Mouse (Mus musculus) lung, postnatal 0 days (tissue): ENCODE measurements around the gene Slc13a4. TPM values are rescaled to one million over a fixed set of nuclear protein-coding genes. Genes with fewer than 3 reads are reported as not detected.

ENCODE experiments used
- ATAC-seq: fragments of 200-750 bp; cut with Nextera tagmentation; 2 replicates; pipeline ENCODE4 v1.8.0; 2017; ENCODE audit warnings: moderate library complexity
- DNase-seq: peaks from one replicate; pipeline ENCODE4 v3.0.0-alpha.2; 2016; ENCODE audit warnings: low spot score
- H3K27ac ChIP-seq: fragments of 300-500 bp; sonication (generic); 2 replicates; pipeline ENCODE4 v1.5.1; 2014; ENCODE audit warnings: antibody characterized with exemption, mild to moderate bottlenecking, low read length, mixed read lengths
- H3K27me3 ChIP-seq: fragments of 300-500 bp; sonication (generic); replicated peaks from 2 replicates; pipeline ENCODE4 v1.6.1; 2014; ENCODE audit warnings: low read length, mixed read lengths; ENCODE audit not compliant: insufficient read depth
- H3K36me3 ChIP-seq: fragments of 300-500 bp; sonication (generic); 2 replicates; pipeline ENCODE4 v1.6.1; 2014; ENCODE audit warnings: low read length, mixed read lengths; ENCODE audit not compliant: insufficient read depth
- H3K4me1 ChIP-seq: fragments of 300-500 bp; sonication (generic); 2 replicates; pipeline ENCODE4 v1.6.1; 2014; ENCODE audit warnings: antibody characterized with exemption, low read depth, low read length, mixed read lengths; ENCODE audit not compliant: insufficient read depth
- H3K4me2 ChIP-seq: fragments of 300-500 bp; sonication (generic); replicated peaks from 2 replicates; pipeline ENCODE4 v1.6.1; 2014; ENCODE audit warnings: low read depth, mild to moderate bottlenecking, low read length, moderate library complexity, mixed read lengths
- H3K4me3 ChIP-seq: fragments of 300-500 bp; sonication (generic); 2 replicates; pipeline ENCODE4 v1.5.1; 2014; ENCODE audit warnings: low read depth, low read length
- H3K9ac ChIP-seq: fragments of 300-500 bp; sonication (generic); replicated peaks from 2 replicates; pipeline ENCODE4 v1.6.1; 2014; ENCODE audit warnings: low read depth, mild to moderate bottlenecking
- H3K9me3 ChIP-seq: fragments of 300-500 bp; sonication (generic); 2 replicates; pipeline ENCODE4 v1.6.1; 2016; ENCODE audit warnings: low read length, mixed read lengths
- CTCF ChIP-seq: IDR thresholded peaks from 2 replicates; pipeline ENCODE4 v1.5.1; 2016; ENCODE audit warnings: antibody characterized with exemption, mild to moderate bottlenecking
- EP300 ChIP-seq: IDR thresholded peaks from 2 replicates; pipeline ENCODE4 v1.6.1; 2016; ENCODE audit warnings: antibody characterized with exemption, mild to moderate bottlenecking, control low read depth
- WGBS: fragments of 180-500 bp; shearing (Covaris S2); extraction: QIAGEN DNeasy Blood & Tissue Kit; methylation state at CpG from one replicate; pipeline ENCODE4 v1.1.7; 2014; 5-methylcytosine and 5-hydroxymethylcytosine counted together
- polyA plus RNA-seq: library from polyadenylated mRNA; unstranded; fragments of >200 nt; fragmentation: Nextera tagmentation; extraction: Ambion mirVana; gene quantifications from 2 replicates; pipeline ENCODE4 v1.2.1, GENCODE M21; 2015

The Slc13a4 gene
- polyA plus RNA-seq, 1 experiment from 2014 or later = 1.0 TPM

DNA sequence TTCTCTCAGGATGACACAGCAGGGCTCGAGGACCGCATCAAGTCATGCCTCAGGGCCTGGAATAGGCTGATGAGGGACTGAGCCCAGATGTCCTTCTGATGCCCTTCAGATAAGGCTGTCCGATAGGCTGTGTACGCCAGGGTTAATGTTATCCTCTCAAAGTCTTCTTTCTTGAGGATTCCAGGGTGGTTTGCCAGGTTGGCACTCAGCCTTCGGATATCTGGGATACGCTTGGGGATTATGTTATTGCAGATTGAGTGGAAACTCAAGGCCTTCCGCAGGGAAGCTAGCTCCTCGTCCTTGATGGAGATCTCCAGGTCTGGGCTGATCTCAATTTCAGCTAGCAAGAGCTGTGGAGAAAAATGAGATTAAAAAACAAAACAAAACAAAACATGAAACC lies 5.6 kb upstream of the Slc13a4 start:
- no peak for TF ChIP-seq CTCF
- Histone ChIP-seq H3K4me1 (no peaks in the 10 kb centered on the region), H3K9ac (no peak overlapping the region), H3K36me3 (no peaks in the 10 kb centered on the region), H3K27me3 (no peaks in the 10 kb centered on the region), H3K9me3 (no peaks in the 10 kb centered on the region), H3K4me2 (no peak overlapping the region), H3K27ac (no peak overlapping the region), H3K4me3 (no peak overlapping the region)
- 85% methylated on average over 8 of the region's 8 CpGs for WGBS
- ATAC-seq = no peak
- DNase-seq = no peak

- Histone ChIP-seq H3K4me2 (no peak overlapping the region), H3K9me3 (no peaks in the 10 kb centered on the region), H3K4me3 (no peak overlapping the region), H3K27ac (no peak overlapping the region), H3K9ac (no peak overlapping the region), H3K36me3 (no peaks in the 10 kb centered on the region), H3K4me1 (no peaks in the 10 kb centered on the region), H3K27me3 (no peaks in the 10 kb centered on the region)
- ATAC-seq (no peak), DNase-seq (peak; percentile 36)
- 46% methylated on average over 7 of the region's 7 CpGs for WGBS
- TF ChIP-seq CTCF (no peak), EP300 (no peak)
Measured at GRCm38 (mm10) chr6:35309406-35309805, 1.5 kb upstream of the Slc13a4 start.

- Histone ChIP-seq H3K36me3 (no peaks in the 10 kb centered on the region), H3K4me1 (no peaks in the 10 kb centered on the region), H3K9me3 (no peaks in the 10 kb centered on the region), H3K4me3 (no peak overlapping the region), H3K27me3 (no peaks in the 10 kb centered on the region), H3K27ac (no peak overlapping the region), H3K4me2 (no peak overlapping the region), H3K9ac (no peak overlapping the region)
- ATAC-seq (no peak), DNase-seq (no peak)
- TF ChIP-seq EP300 (no peak), CTCF (no peak)
- 65% methylated on average over 13 of the region's 13 CpGs for WGBS
Measured at GRCm38 (mm10) chr6:35307136-35307535, 795 bp downstream of the Slc13a4 start.

DNA sequence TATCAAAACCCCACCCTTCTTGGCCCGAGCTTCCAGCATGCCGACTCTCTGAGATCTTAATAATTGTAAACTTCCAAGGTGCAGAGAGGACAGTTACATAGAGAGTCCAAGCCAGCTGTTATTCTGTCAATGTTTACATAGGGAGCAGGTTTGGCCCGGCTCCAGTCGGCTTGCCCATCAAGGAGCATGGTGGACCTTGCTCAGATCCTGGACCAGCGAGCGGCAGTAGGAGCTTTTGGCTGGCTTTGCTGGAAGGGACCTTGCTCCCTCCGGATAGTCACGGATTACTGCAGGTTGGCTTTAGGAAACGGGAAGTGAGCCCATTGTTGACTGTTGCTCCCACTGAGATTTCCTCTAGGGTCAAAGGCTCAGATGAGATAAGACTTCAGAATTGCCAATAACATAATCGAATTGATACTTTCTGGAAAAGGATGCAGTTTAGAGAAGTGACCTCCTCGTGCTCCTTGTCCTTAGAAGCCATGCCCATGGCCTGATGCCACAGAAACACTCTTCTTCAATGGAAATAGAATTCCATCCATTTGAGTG lies 4.5 kb downstream of the Slc13a4 start:
- no peaks in the 10 kb centered on the region for H3K4me1 ChIP-seq
- no peaks in the 10 kb centered on the region for H3K36me3 ChIP-seq
- H3K4me3 ChIP-seq = no peak overlapping the region
- DNase-seq (no peak), ATAC-seq (no peak)
- H3K4me2 ChIP-seq = no peak overlapping the region
- 39% methylated on average over 11 of the region's 11 CpGs for WGBS
- no peak overlapping the region for H3K27ac ChIP-seq
- no peaks in the 10 kb centered on the region for H3K9me3 ChIP-seq
- no peak for TF ChIP-seq CTCF
- no peak for TF ChIP-seq EP300
- H3K9ac ChIP-seq = no peak overlapping the region
- no peaks in the 10 kb centered on the region for H3K27me3 ChIP-seq

- H3K27ac ChIP-seq = no peak overlapping the region
- TF ChIP-seq EP300 = no peak
- no peak for TF ChIP-seq CTCF
- no peak for DNase-seq
- H3K27me3 ChIP-seq = no peaks in the 10 kb centered on the region
- no peak overlapping the region for H3K9ac ChIP-seq
- no peaks in the 10 kb centered on the region for H3K4me1 ChIP-seq
- no peaks in the 10 kb centered on the region for H3K9me3 ChIP-seq
- WGBS = 92% methylated on average over 7 of the region's 7 CpGs
- ATAC-seq = no peak
- no peaks in the 10 kb centered on the region for H3K36me3 ChIP-seq
- no peak overlapping the region for H3K4me3 ChIP-seq
- no peak overlapping the region for H3K4me2 ChIP-seq
Measured at GRCm38 (mm10) chr6:35302581-35302980, 5.3 kb downstream of the Slc13a4 start.

DNA sequence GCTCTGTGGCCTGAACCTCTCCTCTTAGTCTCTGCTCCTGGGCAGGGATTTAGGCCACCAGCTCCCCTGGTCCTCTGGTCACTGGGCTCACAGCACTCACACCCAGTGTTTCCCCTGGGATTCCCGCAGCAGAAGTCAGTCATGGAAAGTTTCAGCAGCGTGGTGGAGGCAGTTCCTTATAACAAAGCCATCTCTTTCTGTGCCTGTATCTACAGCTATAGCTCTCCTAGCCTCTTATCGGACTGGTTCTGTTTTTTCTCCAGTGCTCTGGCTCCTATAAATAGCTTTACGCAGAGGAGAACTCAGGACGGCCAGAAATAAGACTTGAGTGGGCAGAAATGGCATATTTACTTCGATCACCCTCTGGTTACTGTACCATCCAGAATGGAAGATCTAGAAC lies 9.6 kb downstream of the Slc13a4 start:
- no peak for DNase-seq
- TF ChIP-seq EP300 (no peak), CTCF (no peak)
- no peak for ATAC-seq
- H3K4me2 ChIP-seq = no peak overlapping the region
- no peak overlapping the region for H3K9ac ChIP-seq
- H3K4me3 ChIP-seq = no peak overlapping the region
- WGBS = 71% methylated on average over 6 of the region's 6 CpGs
- H3K27ac ChIP-seq = no peak overlapping the region
- H3K27me3 ChIP-seq = no peaks in the 10 kb centered on the region
- no peaks in the 10 kb centered on the region for H3K36me3 ChIP-seq
- no peaks in the 10 kb centered on the region; the same call in 1 of the 2 replicates for H3K4me1 ChIP-seq
- no peaks in the 10 kb centered on the region for H3K9me3 ChIP-seq
